Mouse (Mus musculus): ENCODE results near the gene Melk. TPM values are rescaled to one million over a fixed set of nuclear protein-coding genes. Genes with fewer than 3 reads are reported as not detected.

The Melk gene
- polyA plus RNA-seq, 1 experiment from 2014 or later: 16.5 TPM

GRCm38 (mm10) chr4:44260244-44260643, 40.4 kb upstream of the Melk start:
- H3K36me3 ChIP-seq (ENCODE audit: insufficient read depth, low read length): no peaks in the 10 kb centered on the region
- no peak overlapping the region for H3K27ac ChIP-seq
- H3K4me3 ChIP-seq (replicated peaks; ENCODE audit: low read depth, low read length): no peak overlapping the region
- no peak overlapping the region for H3K4me2 ChIP-seq (ENCODE audit: low read length)
- H3K27me3 ChIP-seq (ENCODE audit: insufficient read depth, low read length): no peaks in the 10 kb centered on the region
- DNase-seq (ENCODE audit: low spot score): peak; percentile 82
- TF ChIP-seq CTCF (IDR thresholded peaks at IDR 0.05; ENCODE audit: low read depth): no peak
- no peak overlapping the region for H3K9ac ChIP-seq (ENCODE audit: low read depth, low read length)
- H3K4me1 ChIP-seq (replicated peaks; ENCODE audit: insufficient read depth, low read length): no peaks in the 10 kb centered on the region
- H3K9me3 ChIP-seq (replicated peaks; ENCODE audit: low read length): no peaks in the 10 kb centered on the region
- no peak for ATAC-seq (replicated peaks; ENCODE audit: low FRiP score, low read depth)
- WGBS: 2% methylated on average over 10 of the region's 10 CpGs

DNA sequence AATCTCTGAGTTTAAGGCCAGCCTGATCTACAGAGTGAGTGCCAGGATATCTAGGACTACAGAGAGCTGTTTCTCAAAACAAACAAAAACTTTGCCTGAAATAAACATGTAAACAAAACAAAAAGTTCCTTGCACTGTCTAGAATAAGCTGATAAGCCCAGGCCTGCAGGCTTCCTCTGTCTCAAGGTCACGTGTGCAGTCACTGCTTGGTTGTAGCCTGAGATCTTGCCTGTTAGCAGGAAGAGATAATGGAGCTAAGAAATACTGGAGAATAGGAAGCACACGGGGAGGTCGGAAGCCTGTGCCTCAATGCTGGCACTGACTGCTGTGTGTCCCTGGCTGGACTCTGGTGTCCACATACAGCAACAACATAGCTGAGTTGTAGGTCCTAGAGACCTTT, 35.2 kb upstream of the Melk start:
- H3K36me3 ChIP-seq (ENCODE audit: insufficient read depth, low read length): no peaks in the 10 kb centered on the region
- no peak overlapping the region for H3K27ac ChIP-seq
- no peak overlapping the region for H3K4me2 ChIP-seq (ENCODE audit: low read length)
- 75% methylated on average over 3 of the region's 3 CpGs for WGBS
- no peaks in the 10 kb centered on the region for H3K9me3 ChIP-seq (replicated peaks; ENCODE audit: low read length)
- ATAC-seq (replicated peaks; ENCODE audit: low FRiP score, low read depth) (no peak), DNase-seq (ENCODE audit: low spot score) (no peak)
- no peak for TF ChIP-seq CTCF (IDR thresholded peaks at IDR 0.05; ENCODE audit: low read depth)
- no peak overlapping the region for H3K4me3 ChIP-seq (replicated peaks; ENCODE audit: low read depth, low read length)
- H3K9ac ChIP-seq (ENCODE audit: low read depth, low read length): no peak overlapping the region
- H3K27me3 ChIP-seq (ENCODE audit: insufficient read depth, low read length): no peaks in the 10 kb centered on the region
- no peaks in the 10 kb centered on the region for H3K4me1 ChIP-seq (replicated peaks; ENCODE audit: insufficient read depth, low read length)

- no peak overlapping the region for H3K4me2 ChIP-seq (ENCODE audit: low read length)
- DNase-seq (ENCODE audit: low spot score) (no peak), ATAC-seq (replicated peaks; ENCODE audit: low FRiP score, low read depth) (no peak)
- no peak for TF ChIP-seq CTCF (IDR thresholded peaks at IDR 0.05; ENCODE audit: low read depth)
- no peak overlapping the region for H3K4me3 ChIP-seq (replicated peaks; ENCODE audit: low read depth, low read length)
- H3K9me3 ChIP-seq (replicated peaks; ENCODE audit: low read length): no peaks in the 10 kb centered on the region
- no peaks in the 10 kb centered on the region for H3K36me3 ChIP-seq (ENCODE audit: insufficient read depth, low read length)
- no peak overlapping the region for H3K9ac ChIP-seq (ENCODE audit: low read depth, low read length)
- H3K27ac ChIP-seq: no peak overlapping the region
- no peaks in the 10 kb centered on the region for H3K4me1 ChIP-seq (replicated peaks; ENCODE audit: insufficient read depth, low read length)
- 86% methylated on average over 6 of the region's 6 CpGs for WGBS
- no peaks in the 10 kb centered on the region for H3K27me3 ChIP-seq (ENCODE audit: insufficient read depth, low read length)
Observed at GRCm38 (mm10) chr4:44267437-44267836, 33.2 kb upstream of the Melk start.

DNA sequence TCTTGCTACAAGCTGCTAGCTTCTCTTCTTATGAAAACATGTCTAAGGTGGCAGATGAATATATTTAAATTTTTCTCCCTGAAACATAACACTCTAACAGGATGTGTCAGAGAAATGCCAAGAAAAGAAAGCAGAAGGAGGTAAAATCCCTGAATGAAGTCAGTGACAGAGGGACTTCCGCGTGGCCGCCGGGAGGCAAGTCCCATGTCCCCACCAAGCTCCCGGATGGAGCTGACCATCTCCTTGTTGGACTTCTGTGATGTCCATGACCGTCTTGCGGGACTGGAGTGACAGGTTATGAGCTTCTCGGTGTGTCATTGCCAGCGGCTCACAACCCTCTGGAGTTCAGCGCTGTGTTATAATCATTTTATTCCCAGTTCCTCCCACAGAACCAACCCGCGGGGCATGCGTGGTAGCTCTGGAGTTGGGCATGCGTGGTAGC, 31.3 kb upstream of the Melk start:
- DNase-seq (ENCODE audit: low spot score) (no peak), ATAC-seq (replicated peaks; ENCODE audit: low FRiP score, low read depth) (no peak)
- TF ChIP-seq CTCF (IDR thresholded peaks at IDR 0.05; ENCODE audit: low read depth): no peak
- Histone ChIP-seq H3K4me1 (replicated peaks; ENCODE audit: insufficient read depth, low read length) (no peaks in the 10 kb centered on the region), H3K9me3 (replicated peaks; ENCODE audit: low read length) (no peaks in the 10 kb centered on the region), H3K27ac (no peak overlapping the region), H3K9ac (ENCODE audit: low read depth, low read length) (no peak overlapping the region), H3K27me3 (ENCODE audit: insufficient read depth, low read length) (no peaks in the 10 kb centered on the region), H3K4me3 (replicated peaks; ENCODE audit: low read depth, low read length) (no peak overlapping the region), H3K36me3 (ENCODE audit: insufficient read depth, low read length) (no peaks in the 10 kb centered on the region), H3K4me2 (ENCODE audit: low read length) (no peak overlapping the region)
- 90% methylated on average over 14 of the region's 14 CpGs for WGBS

- 61% methylated on average over 5 of the region's 5 CpGs for WGBS
- no peak for TF ChIP-seq CTCF (IDR thresholded peaks at IDR 0.05; ENCODE audit: low read depth)
- Histone ChIP-seq H3K4me1 (replicated peaks; ENCODE audit: insufficient read depth, low read length) (no peaks in the 10 kb centered on the region), H3K4me2 (ENCODE audit: low read length) (no peak overlapping the region), H3K9ac (ENCODE audit: low read depth, low read length) (no peak overlapping the region), H3K9me3 (replicated peaks; ENCODE audit: low read length) (no peaks in the 10 kb centered on the region), H3K27ac (no peak overlapping the region), H3K36me3 (ENCODE audit: insufficient read depth, low read length) (no peaks in the 10 kb centered on the region), H3K4me3 (replicated peaks; ENCODE audit: low read depth, low read length) (no peak overlapping the region), H3K27me3 (ENCODE audit: insufficient read depth, low read length) (no peaks in the 10 kb centered on the region)
- DNase-seq (ENCODE audit: low spot score) (no peak), ATAC-seq (replicated peaks; ENCODE audit: low FRiP score, low read depth) (no peak)
Observed at GRCm38 (mm10) chr4:44271134-44271533, 29.5 kb upstream of the Melk start.

- no peak overlapping the region for H3K4me3 ChIP-seq (replicated peaks; ENCODE audit: low read depth, low read length)
- TF ChIP-seq CTCF (IDR thresholded peaks at IDR 0.05; ENCODE audit: low read depth): no peak
- H3K27ac ChIP-seq: no peak overlapping the region
- no peaks in the 10 kb centered on the region for H3K9me3 ChIP-seq (replicated peaks; ENCODE audit: low read length)
- DNase-seq (ENCODE audit: low spot score): no peak
- no peaks in the 10 kb centered on the region for H3K36me3 ChIP-seq (ENCODE audit: insufficient read depth, low read length)
- H3K4me2 ChIP-seq (ENCODE audit: low read length): no peak overlapping the region
- H3K4me1 ChIP-seq (replicated peaks; ENCODE audit: insufficient read depth, low read length): no peaks in the 10 kb centered on the region
- no peak overlapping the region for H3K9ac ChIP-seq (ENCODE audit: low read depth, low read length)
- H3K27me3 ChIP-seq (ENCODE audit: insufficient read depth, low read length): no peaks in the 10 kb centered on the region
- 75% methylated on average over 7 of the region's 7 CpGs for WGBS
- ATAC-seq (replicated peaks; ENCODE audit: low FRiP score, low read depth): no peak
Observed at GRCm38 (mm10) chr4:44281597-44282265, 18.9 kb upstream of the Melk start.

- no peaks in the 10 kb centered on the region for H3K9me3 ChIP-seq (replicated peaks; ENCODE audit: low read length)
- ATAC-seq (replicated peaks; ENCODE audit: low FRiP score, low read depth) (no peak), DNase-seq (ENCODE audit: low spot score) (peak; percentile 78)
- no peaks in the 10 kb centered on the region for H3K4me1 ChIP-seq (replicated peaks; ENCODE audit: insufficient read depth, low read length)
- no peak overlapping the region for H3K27ac ChIP-seq
- H3K4me3 ChIP-seq (replicated peaks; ENCODE audit: low read depth, low read length): no peak overlapping the region
- no peak overlapping the region for H3K9ac ChIP-seq (ENCODE audit: low read depth, low read length)
- H3K27me3 ChIP-seq (ENCODE audit: insufficient read depth, low read length): no peaks in the 10 kb centered on the region
- 8% methylated on average over 7 of the region's 7 CpGs for WGBS
- peak; percentile 89 for TF ChIP-seq CTCF (IDR thresholded peaks at IDR 0.05; ENCODE audit: low read depth)
- no peaks in the 10 kb centered on the region for H3K36me3 ChIP-seq (ENCODE audit: insufficient read depth, low read length)
- H3K4me2 ChIP-seq (ENCODE audit: low read length): no peak overlapping the region
Observed at GRCm38 (mm10) chr4:44292534-44292933, 8.1 kb upstream of the Melk start.
